Mouse (Mus musculus) left cerebral cortex, postnatal 4 days (tissue): ENCODE measurements at regions not wholly inside any gene's neighbourhood (a gene's known extent, or its start where the extent isn't known, plus 50 kb on each side); places are given as distances from the start of the nearest gene placed in this dataset.

Experiments
- DNase-seq: peaks from one replicate; pipeline ENCODE4 v3.0.0-alpha.2; 2022
- intact Hi-C: fragments of 180-260 bp; cut with DNase I; formaldehyde crosslinking; loops from one replicate; pipeline ENCODE4 v1.15.1; 2025

DNA sequence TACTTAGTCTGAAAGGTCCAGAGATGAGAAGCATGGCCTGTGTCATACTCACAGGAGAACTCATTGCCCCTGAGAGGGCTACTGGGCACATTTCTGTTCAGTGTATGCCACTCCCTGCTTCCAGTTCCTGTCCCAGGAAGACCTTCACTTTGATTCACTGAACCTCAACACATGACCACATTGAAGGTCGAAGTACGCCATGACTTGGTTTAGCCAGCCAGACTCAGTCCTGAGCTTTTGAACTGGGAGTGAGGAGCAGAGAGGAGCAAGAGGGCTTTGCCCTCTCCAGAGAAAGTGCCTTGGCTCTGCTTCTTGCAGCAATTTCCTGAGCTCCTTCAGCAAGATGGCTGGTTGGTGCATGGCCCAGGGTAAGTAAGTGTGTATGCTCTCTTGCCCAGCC is 324.1 kb downstream of the Insc start:
- no peak for DNase-seq
- intact Hi-C loops = no loop called here

DNA sequence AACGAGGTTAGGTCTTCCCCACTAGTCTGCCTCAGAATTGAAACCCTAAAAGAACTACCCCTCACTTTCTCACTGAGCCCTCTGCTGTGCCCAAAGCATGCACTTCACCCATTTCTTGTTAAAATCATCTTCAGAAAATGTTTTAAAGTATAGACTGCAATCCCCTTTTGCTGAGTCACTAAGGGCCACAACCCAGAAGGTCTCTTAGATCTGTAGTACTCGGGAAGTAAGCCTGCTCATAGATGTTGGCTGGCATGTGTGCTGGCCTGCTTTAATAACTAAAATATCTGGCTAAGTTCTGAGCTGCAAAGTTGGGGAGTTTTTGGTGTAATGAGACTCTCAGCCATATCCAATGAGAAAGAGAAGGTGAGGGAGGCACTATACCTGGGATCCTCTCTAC is 329.9 kb downstream of the Insc start:
- intact Hi-C loops = no loop called here
- no peak for DNase-seq

GRCm38 (mm10) chr7:115076781-115077180 is 333.3 kb downstream of the Insc start:
- DNase-seq = no peak
- intact Hi-C loops = no loop called here

DNA sequence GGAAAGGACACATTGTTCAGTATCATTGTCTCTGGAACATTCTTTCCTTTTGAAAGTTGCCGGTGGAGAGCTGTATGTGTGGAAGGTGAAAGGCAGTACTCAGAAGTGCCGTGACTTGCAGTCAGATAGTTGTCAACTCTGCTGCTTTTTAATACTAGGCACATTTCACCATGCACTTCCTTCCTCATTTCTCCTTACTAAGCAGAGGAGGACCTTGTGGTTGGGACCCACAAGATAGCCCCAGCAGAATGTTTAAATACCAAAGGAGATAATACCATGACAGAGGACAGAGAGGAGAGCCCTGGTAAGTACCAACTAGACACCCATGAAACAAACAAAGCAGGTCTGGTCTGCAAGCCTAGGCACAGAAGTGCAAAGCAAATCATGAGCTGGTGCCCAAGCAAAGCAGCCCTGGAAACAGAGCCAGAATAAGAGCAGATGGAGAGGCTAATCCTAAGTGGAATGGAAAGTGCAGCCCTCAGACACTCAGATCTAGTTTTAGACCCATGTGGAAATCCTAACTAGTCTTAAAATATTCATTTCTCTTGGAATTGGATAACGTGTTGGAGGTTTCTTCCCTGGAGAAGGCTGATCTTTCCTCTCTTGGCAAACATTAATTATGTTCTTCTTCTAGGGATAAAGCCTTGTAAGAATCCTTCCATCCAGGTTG is 341.4 kb downstream of the Insc start:
- DNase-seq = no peak

GRCm38 (mm10) chr7:115086542-115087448 is 343.3 kb downstream of the Insc start:
- DNase-seq = no peak
- intact Hi-C loops = no loop called here

More for the DNA sequence above, 341.4 kb downstream of the Insc start:
- intact Hi-C loops = no loop called here

GRCm38 (mm10) chr7:115092481-115093050 is 349.1 kb downstream of the Insc start:
- intact Hi-C loops = no loop called here
- no peak for DNase-seq

DNA sequence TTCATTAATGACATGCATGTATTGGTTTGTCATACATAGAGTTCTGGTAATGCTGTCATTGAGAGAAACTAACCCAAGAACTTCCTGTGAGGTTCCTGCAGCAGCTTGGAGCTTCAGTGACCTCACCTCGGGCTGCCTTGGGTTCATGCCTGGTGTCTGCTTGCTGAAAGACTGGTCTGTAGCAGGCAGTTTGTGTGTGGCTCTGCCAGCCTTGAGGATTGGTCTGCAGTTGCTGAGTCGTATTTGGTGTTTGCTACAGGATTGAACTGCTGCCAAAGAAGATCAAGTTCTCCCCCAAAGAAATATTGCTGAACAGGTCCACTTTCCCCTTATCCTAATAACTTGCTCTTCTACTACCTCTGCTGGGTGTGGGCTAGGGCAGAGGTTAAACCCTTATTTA is 362.5 kb downstream of the Insc start:
- no peak for DNase-seq
- intact Hi-C loops = no loop called here

DNA sequence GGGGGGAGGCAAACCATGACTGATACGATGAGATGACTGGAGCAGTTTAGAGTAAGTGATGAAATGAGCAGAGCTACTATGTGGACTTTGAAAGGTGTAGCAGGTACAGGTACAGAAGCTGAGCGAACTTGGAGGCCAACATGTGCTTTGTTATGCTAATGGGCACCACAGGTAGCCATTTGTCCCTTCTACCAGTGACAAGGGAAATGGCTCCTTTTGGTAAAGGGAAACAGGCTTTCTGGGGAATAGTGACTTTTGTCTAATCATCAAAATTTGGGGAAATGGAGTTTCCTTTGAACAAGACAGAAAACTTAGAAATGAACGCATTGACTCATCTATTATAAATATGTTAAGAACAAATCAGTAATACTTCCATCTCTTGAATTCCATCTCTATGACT is 368.8 kb downstream of the Insc start:
- DNase-seq = no peak
- intact Hi-C loops = no loop called here

- DNase-seq = no peak
- intact Hi-C loops = no loop called here
Measured at GRCm38 (mm10) chr7:115123283-115123682, 379.8 kb downstream of the Insc start.

- no peak for DNase-seq
- intact Hi-C loops = no loop called here
Measured at GRCm38 (mm10) chr7:115129001-115129400, 385.5 kb downstream of the Insc start.

GRCm38 (mm10) chr7:115131259-115131969 is 387.9 kb downstream of the Insc start:
- no peak for DNase-seq
- intact Hi-C loops = no loop called here

- DNase-seq = peak; percentile 53
- intact Hi-C loops = no loop called here
Measured at GRCm38 (mm10) chr7:115131970-115132551, 388.6 kb downstream of the Insc start.

DNA sequence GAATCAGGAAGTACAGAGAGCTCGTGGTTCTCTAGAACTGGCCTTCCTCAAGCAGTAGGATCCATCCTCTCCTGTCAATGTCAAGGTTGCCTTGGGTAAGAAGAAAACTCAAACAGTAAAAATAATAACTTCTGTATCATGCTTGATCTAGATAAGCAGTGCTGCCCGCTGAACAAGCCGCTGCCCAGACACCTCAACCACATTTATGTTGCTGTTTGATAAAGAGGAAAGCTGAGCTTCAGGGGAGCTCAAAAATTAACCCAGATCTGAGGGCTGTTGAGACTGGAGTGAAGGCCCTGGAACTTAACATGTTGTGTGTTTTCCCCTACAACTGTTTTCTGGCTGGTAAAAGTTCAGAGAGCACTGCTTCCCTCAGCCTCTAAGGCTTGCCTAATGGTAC is 389.1 kb downstream of the Insc start:
- DNase-seq = no peak
- intact Hi-C loops = no loop called here

GRCm38 (mm10) chr7:115134926-115135575 is 391.6 kb downstream of the Insc start:
- intact Hi-C loops = no loop called here
- peak; percentile 15 for DNase-seq

GRCm38 (mm10) chr7:115140286-115140685 is 396.8 kb downstream of the Insc start:
- intact Hi-C loops = no loop called here
- DNase-seq = peak; percentile 43

DNA sequence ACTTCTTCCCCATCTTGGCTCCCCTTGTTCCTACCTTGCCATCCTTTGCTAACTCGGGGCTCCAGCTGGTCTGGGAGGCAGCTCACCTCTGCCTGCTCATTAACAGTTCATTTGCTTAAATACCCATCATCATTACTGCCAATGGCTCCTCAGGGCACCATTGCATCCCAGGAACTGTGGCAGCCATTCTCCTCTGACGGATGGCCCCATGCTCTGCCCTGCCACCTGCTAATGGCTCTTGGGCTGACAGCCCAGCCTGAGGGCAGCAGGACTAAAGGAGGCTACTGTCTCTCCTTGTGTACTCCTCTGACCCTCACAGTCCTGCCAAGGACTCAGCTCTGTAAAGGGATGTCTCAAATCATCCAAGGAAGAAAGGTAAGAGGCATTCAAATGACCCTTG is 398.7 kb downstream of the Insc start:
- no peak for DNase-seq
- intact Hi-C loops = no loop called here

DNA sequence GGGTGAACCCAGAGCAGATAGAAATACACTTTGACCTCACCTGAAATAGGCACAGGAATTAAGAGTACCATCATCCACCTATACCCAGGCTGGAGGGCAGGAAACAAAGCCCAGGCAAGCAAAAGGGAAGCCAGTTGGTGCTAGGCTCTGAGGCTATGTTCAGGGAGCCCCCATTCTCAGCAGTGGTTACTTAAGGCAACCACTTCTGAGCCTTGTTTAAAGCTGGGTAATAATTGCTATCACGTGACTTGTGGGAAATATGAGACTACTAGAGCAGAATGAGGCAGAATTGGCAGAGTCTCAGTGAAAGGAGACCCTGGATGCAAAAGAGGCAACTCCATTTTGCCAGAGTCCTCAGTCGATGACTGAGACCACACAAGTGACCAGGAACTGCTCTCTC is 401.5 kb downstream of the Insc start:
- DNase-seq = no peak
- intact Hi-C loops = no loop called here

- intact Hi-C loops = no loop called here
- no peak for DNase-seq
Measured at GRCm38 (mm10) chr7:115147352-115147977, 404.0 kb downstream of the Insc start.

DNA sequence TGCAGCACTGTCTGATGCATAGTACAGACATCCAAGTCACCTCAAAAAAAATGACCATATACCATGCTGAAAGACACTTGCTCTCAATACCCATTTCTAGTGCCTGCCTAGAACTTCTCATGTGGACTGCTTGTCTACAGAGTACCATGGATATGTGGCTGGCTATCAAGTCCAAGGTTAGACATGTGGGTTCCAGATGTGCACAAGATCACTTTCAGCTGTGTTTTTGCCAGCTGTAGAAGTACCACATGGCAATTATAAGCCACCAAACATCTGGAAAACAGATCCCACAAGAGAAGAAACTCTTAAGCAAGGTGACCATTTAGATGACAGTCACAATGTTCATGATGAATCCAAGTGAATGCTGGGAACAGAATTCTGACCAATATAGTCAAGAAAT is 409.8 kb downstream of the Insc start:
- intact Hi-C loops = no loop called here
- DNase-seq = no peak
